Mouse (Mus musculus): Measurements from ENCODE around the gene Lrrc47. TPM values are rescaled to one million over a fixed set of nuclear protein-coding genes. Genes with fewer than 3 reads are reported as not detected.

The Lrrc47 gene
- polyA plus RNA-seq (2015; fragmentation: Nextera tagmentation; extraction: Ambion mirVana), result 14.7 and 15.1 TPM in 2 replicates

DNA sequence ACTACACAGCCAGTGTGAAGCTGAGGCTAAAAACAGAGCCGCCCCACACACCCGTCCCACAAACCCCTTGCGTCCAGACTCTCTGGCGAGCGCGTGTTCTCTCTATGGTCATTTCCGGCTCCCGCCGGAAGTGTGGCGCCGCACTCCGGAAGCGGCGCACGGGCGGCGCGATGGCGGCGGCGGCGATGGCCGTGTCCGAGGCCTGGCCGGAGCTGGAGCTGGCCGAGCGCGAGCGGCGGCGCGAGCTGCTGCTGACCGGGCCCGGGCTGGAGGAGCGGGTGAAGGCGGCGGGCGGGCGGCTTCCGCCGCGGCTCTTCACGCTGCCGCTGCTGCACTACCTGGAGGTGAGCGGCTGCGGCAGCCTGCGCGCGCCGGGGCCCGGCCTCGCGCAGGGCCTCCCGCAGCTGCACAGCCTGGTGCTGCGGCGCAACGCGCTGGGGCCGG is at the start of gene Lrrc47:
TSS of gene Lrrc47 (plus strand) at position 86 of the 444 bp plus-strand sequence.
- Histone ChIP-seq H3K4me1 (ENCODE audit: control insufficient read depth, insufficient read depth, low read length) (peaks cover 13% of the 10 kb centered on the region), H3K27ac (ENCODE audit: low read length) (peak within 1 kb of the TSS; percentile 54), H3K9ac (ENCODE audit: low read length) (peak within 1 kb of the TSS; percentile 94), H3K4me2 (ENCODE audit: low read depth, low read length) (peak within 1 kb of the TSS; percentile 97), H3K27me3 (ENCODE audit: control insufficient read depth, insufficient read depth, low read length) (no peaks in the 10 kb centered on the region), H3K36me3 (ENCODE audit: control insufficient read depth, insufficient read depth) (peaks cover 24% of the 10 kb centered on the region), H3K4me3 (ENCODE audit: low read length) (peak within 1 kb of the TSS; percentile 84), H3K9me3 (replicated peaks; ENCODE audit: control insufficient read depth, low read length) (no peaks in the 10 kb centered on the region)
- under 1% methylated on average over 59 of the region's 59 CpGs for WGBS
- ATAC-seq (replicated peaks; ENCODE audit: extremely low read depth, insufficient read depth, low FRiP score), result peak; percentile 96

DNA sequence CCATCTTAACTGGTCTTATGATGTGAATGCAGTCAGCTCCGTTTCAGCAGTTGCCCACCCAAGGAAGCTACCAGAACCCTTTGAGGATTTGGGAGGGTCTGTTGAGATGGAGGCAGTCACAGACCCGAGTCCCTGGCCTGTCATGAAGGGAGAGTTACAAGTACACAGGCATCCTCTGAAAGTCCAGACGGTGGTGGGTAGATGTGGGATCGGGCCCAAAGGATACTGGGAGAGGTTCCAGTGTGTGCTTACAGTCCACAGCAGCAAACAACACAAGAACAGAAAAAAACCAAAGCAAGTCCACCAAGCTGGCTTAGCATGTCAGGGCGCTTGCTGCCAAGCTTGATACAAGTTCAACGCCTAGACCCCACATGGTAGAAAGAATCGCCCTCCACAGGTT is 48.9 kb upstream of the Lrrc47 start:
- Histone ChIP-seq H3K4me3 (ENCODE audit: low read length) (no peak overlapping the region), H3K27ac (ENCODE audit: low read length) (no peak overlapping the region), H3K36me3 (ENCODE audit: control insufficient read depth, insufficient read depth) (peaks cover 18% of the 10 kb centered on the region), H3K9ac (ENCODE audit: low read length) (no peak overlapping the region), H3K4me2 (ENCODE audit: low read depth, low read length) (no peak overlapping the region), H3K27me3 (ENCODE audit: control insufficient read depth, insufficient read depth, low read length) (no peaks in the 10 kb centered on the region), H3K9me3 (replicated peaks; ENCODE audit: control insufficient read depth, low read length) (no peaks in the 10 kb centered on the region), H3K4me1 (ENCODE audit: control insufficient read depth, insufficient read depth, low read length) (peaks cover 12% of the 10 kb centered on the region)
- no peak for ATAC-seq (replicated peaks; ENCODE audit: extremely low read depth, insufficient read depth, low FRiP score)
- WGBS, result 78% methylated on average over 7 of the region's 7 CpGs

- no peak overlapping the region for H3K4me3 ChIP-seq (ENCODE audit: low read length)
- H3K27ac ChIP-seq (ENCODE audit: low read length), result no peak overlapping the region
- ATAC-seq (replicated peaks; ENCODE audit: extremely low read depth, insufficient read depth, low FRiP score), result no peak
- no peak overlapping the region for H3K4me2 ChIP-seq (ENCODE audit: low read depth, low read length)
- H3K9ac ChIP-seq (ENCODE audit: low read length), result no peak overlapping the region
- H3K36me3 ChIP-seq (ENCODE audit: control insufficient read depth, insufficient read depth), result peaks cover 18% of the 10 kb centered on the region
- no peaks in the 10 kb centered on the region for H3K9me3 ChIP-seq (replicated peaks; ENCODE audit: control insufficient read depth, low read length)
- no peaks in the 10 kb centered on the region for H3K27me3 ChIP-seq (ENCODE audit: control insufficient read depth, insufficient read depth, low read length)
- H3K4me1 ChIP-seq (ENCODE audit: control insufficient read depth, insufficient read depth, low read length), result no peaks in the 10 kb centered on the region
- 87% methylated on average over 5 of the region's 5 CpGs for WGBS
Observed at GRCm38 (mm10) chr4:153966651-153967050, 44.9 kb upstream of the Lrrc47 start.

DNA sequence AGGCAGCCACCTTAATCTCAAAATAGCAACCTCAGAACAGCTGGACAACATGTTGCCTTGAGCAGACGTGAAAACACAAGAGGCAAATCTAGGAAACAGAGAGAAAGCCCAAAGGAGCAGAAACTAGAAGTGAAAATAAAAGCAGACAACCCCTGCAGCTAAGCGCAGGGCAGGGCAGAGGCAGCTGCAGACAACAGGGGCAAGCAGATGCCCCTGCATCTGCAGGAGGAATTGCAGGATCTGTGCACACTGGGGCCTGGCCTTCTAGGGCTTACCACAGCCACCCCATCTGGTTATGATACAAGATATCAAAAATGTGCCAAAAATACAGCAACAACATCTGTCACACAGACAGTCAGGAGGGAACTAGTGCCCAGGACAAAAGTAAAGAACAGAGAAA is 44.0 kb upstream of the Lrrc47 start:
- WGBS, result 78% methylated on average over 2 of the region's 2 CpGs
- Histone ChIP-seq H3K36me3 (ENCODE audit: control insufficient read depth, insufficient read depth) (peaks cover 11% of the 10 kb centered on the region), H3K27ac (ENCODE audit: low read length) (no peak overlapping the region), H3K9ac (ENCODE audit: low read length) (no peak overlapping the region), H3K4me2 (ENCODE audit: low read depth, low read length) (no peak overlapping the region), H3K4me1 (ENCODE audit: control insufficient read depth, insufficient read depth, low read length) (no peaks in the 10 kb centered on the region), H3K27me3 (ENCODE audit: control insufficient read depth, insufficient read depth, low read length) (no peaks in the 10 kb centered on the region), H3K4me3 (ENCODE audit: low read length) (no peak overlapping the region), H3K9me3 (replicated peaks; ENCODE audit: control insufficient read depth, low read length) (no peaks in the 10 kb centered on the region)
- ATAC-seq (replicated peaks; ENCODE audit: extremely low read depth, insufficient read depth, low FRiP score), result no peak

DNA sequence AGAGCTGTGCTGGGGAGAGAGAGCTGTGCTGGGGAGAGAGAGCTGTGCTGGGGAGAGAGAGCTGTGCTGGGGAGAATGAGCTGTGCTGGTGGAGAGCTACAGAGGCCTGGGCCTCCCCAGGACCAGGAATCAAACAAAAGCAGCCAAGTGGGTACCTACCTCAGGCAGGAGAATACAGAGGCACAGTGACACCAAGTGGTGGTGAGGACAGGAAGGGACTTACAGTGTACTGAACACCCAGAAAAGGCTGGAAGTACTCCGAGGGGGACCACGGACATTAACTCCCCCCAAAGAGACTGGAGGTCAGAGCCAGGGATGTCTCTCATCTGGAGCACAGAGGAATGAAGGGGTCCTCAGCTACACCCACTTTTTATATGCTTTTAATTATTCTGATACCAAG is 43.5 kb upstream of the Lrrc47 start:
- Histone ChIP-seq H3K27me3 (ENCODE audit: control insufficient read depth, insufficient read depth, low read length) (no peaks in the 10 kb centered on the region), H3K4me1 (ENCODE audit: control insufficient read depth, insufficient read depth, low read length) (no peaks in the 10 kb centered on the region), H3K9ac (ENCODE audit: low read length) (no peak overlapping the region), H3K9me3 (replicated peaks; ENCODE audit: control insufficient read depth, low read length) (no peaks in the 10 kb centered on the region), H3K4me3 (ENCODE audit: low read length) (no peak overlapping the region), H3K36me3 (ENCODE audit: control insufficient read depth, insufficient read depth) (peaks cover 10% of the 10 kb centered on the region), H3K27ac (ENCODE audit: low read length) (no peak overlapping the region), H3K4me2 (ENCODE audit: low read depth, low read length) (no peak overlapping the region)
- ATAC-seq (replicated peaks; ENCODE audit: extremely low read depth, insufficient read depth, low FRiP score), result no peak
- WGBS, result 86% methylated on average over 2 of the region's 2 CpGs

GRCm38 (mm10) chr4:153974431-153975291 is 36.9 kb upstream of the Lrrc47 start, which contains the start of the genes Dffb and Cep104:
TSS of gene Dffb (minus strand) at chr4:153975126.
TSS of gene Cep104 (plus strand) at chr4:153975194.
- Histone ChIP-seq H3K9me3 (replicated peaks; ENCODE audit: control insufficient read depth, low read length) (no peaks in the 10 kb centered on the region), H3K36me3 (ENCODE audit: control insufficient read depth, insufficient read depth) (peaks cover 2% of the 10 kb centered on the region; the same call in 1 of the 2 replicates), H3K4me2 (ENCODE audit: low read depth, low read length) (peak within 1 kb of the TSS; percentile 86), H3K4me1 (ENCODE audit: control insufficient read depth, insufficient read depth, low read length) (peaks cover 7% of the 10 kb centered on the region), H3K27ac (ENCODE audit: low read length) (no peak within 1 kb of the TSS), H3K4me3 (ENCODE audit: low read length) (peak within 1 kb of the TSS; percentile 85), H3K27me3 (ENCODE audit: control insufficient read depth, insufficient read depth, low read length) (no peaks in the 10 kb centered on the region), H3K9ac (ENCODE audit: low read length) (peak within 1 kb of the TSS; percentile 88)
- WGBS, result 2% methylated on average over 68 of the region's 68 CpGs
- ATAC-seq (replicated peaks; ENCODE audit: extremely low read depth, insufficient read depth, low FRiP score), result peak; percentile 99

DNA sequence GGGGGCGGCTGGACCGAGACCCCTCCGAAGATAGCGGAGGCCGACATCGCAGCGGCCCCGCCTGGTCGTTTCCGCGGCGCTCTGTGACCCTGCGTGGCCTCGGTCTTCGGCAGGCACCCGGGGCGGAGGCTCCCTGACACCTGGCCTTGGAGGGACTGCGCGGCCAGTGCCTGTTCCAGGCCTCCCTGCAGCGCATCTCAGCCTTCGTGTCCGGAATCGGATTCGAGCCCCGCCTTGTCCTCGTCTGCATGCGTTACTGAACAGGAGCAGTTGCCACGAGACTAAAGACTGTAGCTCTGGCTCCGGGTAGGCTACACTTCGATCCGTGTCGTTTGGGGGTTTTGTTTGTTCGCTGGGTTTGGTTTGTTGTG is 36.3 kb upstream of the Lrrc47 start:
- Histone ChIP-seq H3K27me3 (ENCODE audit: control insufficient read depth, insufficient read depth, low read length) (no peaks in the 10 kb centered on the region), H3K36me3 (ENCODE audit: control insufficient read depth, insufficient read depth) (peaks cover 7% of the 10 kb centered on the region; the same call in 1 of the 2 replicates), H3K9ac (ENCODE audit: low read length) (peak overlapping the region; percentile 88), H3K27ac (ENCODE audit: low read length) (no peak overlapping the region), H3K4me2 (ENCODE audit: low read depth, low read length) (peak overlapping the region; percentile 86), H3K4me1 (ENCODE audit: control insufficient read depth, insufficient read depth, low read length) (peaks cover 7% of the 10 kb centered on the region), H3K9me3 (replicated peaks; ENCODE audit: control insufficient read depth, low read length) (no peaks in the 10 kb centered on the region), H3K4me3 (ENCODE audit: low read length) (peak overlapping the region; percentile 85)
- ATAC-seq (replicated peaks; ENCODE audit: extremely low read depth, insufficient read depth, low FRiP score), result peak; percentile 54
- under 1% methylated on average over 33 of the region's 33 CpGs for WGBS

DNA sequence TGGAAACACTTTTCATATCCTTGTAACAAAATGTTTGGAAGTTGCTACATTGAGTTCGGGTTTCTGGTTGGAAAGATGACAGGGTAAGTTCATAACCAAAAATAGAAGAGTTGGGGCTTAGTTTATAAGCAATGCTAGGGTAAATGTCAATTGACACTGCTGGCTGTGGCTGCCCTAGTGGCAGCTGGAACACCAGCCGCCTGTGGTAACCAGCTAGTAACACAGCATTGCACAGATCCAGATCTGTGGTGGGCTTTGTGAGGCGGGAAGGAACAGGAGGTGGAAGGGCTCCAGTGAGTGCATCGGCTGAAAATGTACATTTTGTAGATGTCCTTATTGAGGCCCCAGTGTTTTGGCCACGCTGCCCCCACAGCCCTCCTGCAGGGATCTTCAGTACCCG is 35.8 kb upstream of the Lrrc47 start:
- no peaks in the 10 kb centered on the region for H3K9me3 ChIP-seq (replicated peaks; ENCODE audit: control insufficient read depth, low read length)
- no peak overlapping the region for H3K27ac ChIP-seq (ENCODE audit: low read length)
- 34% methylated on average over 6 of the region's 6 CpGs for WGBS
- H3K27me3 ChIP-seq (ENCODE audit: control insufficient read depth, insufficient read depth, low read length), result no peaks in the 10 kb centered on the region
- H3K9ac ChIP-seq (ENCODE audit: low read length), result peak overlapping the region; percentile 88
- H3K4me2 ChIP-seq (ENCODE audit: low read depth, low read length), result peak overlapping the region; percentile 86
- peaks cover 7% of the 10 kb centered on the region for H3K4me1 ChIP-seq (ENCODE audit: control insufficient read depth, insufficient read depth, low read length)
- H3K4me3 ChIP-seq (ENCODE audit: low read length), result peak overlapping the region; percentile 85
- no peak for ATAC-seq (replicated peaks; ENCODE audit: extremely low read depth, insufficient read depth, low FRiP score)
- peaks cover 9% of the 10 kb centered on the region; the same call in 1 of the 2 replicates for H3K36me3 ChIP-seq (ENCODE audit: control insufficient read depth, insufficient read depth)

- H3K36me3 ChIP-seq (ENCODE audit: control insufficient read depth, insufficient read depth), result peaks cover 31% of the 10 kb centered on the region
- no peak overlapping the region for H3K4me2 ChIP-seq (ENCODE audit: low read depth, low read length)
- no peak overlapping the region for H3K4me3 ChIP-seq (ENCODE audit: low read length)
- H3K9me3 ChIP-seq (replicated peaks; ENCODE audit: control insufficient read depth, low read length), result no peaks in the 10 kb centered on the region
- H3K27ac ChIP-seq (ENCODE audit: low read length), result no peak overlapping the region
- H3K27me3 ChIP-seq (ENCODE audit: control insufficient read depth, insufficient read depth, low read length), result no peaks in the 10 kb centered on the region
- H3K4me1 ChIP-seq (ENCODE audit: control insufficient read depth, insufficient read depth, low read length), result peaks cover 7% of the 10 kb centered on the region
- no peak for ATAC-seq (replicated peaks; ENCODE audit: extremely low read depth, insufficient read depth, low FRiP score)
- 84% methylated on average over 10 of the region's 10 CpGs for WGBS
- H3K9ac ChIP-seq (ENCODE audit: low read length), result no peak overlapping the region
Observed at GRCm38 (mm10) chr4:153979243-153979642, 32.3 kb upstream of the Lrrc47 start.

All from heart, embryonic 16.5 days (tissue).